Mouse (Mus musculus): ENCODE measurements at regions not wholly inside any gene's neighbourhood (a gene's known extent, or its start where the extent isn't known, plus 50 kb on each side); places are given as distances from the start of the nearest gene placed in this dataset.
"Not testable (repeated sequence)": the region's sequence is repeated elsewhere in the genome, so short reads cannot be mapped to it uniquely, and the experiment has no call there.

DNA sequence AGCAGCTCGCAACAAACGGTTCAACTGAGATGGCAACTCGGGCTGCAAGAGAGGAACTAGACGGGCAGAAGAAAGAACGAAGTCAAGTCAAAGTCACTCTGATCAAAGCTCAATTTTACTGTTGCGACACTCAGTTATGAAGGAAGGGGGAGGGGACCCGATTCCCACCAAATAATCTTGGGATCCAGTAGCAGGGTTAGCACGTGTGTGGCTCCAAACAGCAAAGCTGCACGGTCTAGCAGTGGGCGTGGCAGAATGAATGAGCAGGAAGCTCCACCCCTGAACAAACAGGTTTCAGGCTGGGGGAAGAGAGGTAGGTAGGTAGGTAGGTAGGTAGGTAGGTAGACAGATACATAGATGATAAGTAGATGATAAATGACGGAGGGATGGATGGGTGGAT, 136.9 kb upstream of the Hes1 start:
- H3K27me3 ChIP-seq (ENCODE audit: control insufficient read depth, insufficient read depth, low read length); H3K9me3 ChIP-seq (ENCODE audit: control insufficient read depth, low read length); H3K4me1 ChIP-seq (replicated peaks; ENCODE audit: control insufficient read depth, insufficient read depth, low read length); DNase-seq (ENCODE audit: low spot score); H3K36me3 ChIP-seq (ENCODE audit: control insufficient read depth, insufficient read depth, low read length); H3K4me2 ChIP-seq (replicated peaks; ENCODE audit: low read depth, low read length); H3K27ac ChIP-seq (ENCODE audit: low read depth, low read length); H3K9ac ChIP-seq (ENCODE audit: low read depth, low read length); ATAC-seq (ENCODE audit: low FRiP score); H3K4me3 ChIP-seq (ENCODE audit: low read depth, low read length): not testable (repeated sequence)
- WGBS: 94% methylated on average over 11 of the region's 11 CpGs

GRCm38 (mm10) chr16:29928291-29928690, 135.9 kb upstream of the Hes1 start:
- Histone ChIP-seq H3K27ac (ENCODE audit: low read depth, low read length) (no peak overlapping the region), H3K9ac (ENCODE audit: low read depth, low read length) (no peak overlapping the region), H3K4me1 (replicated peaks; ENCODE audit: control insufficient read depth, insufficient read depth, low read length) (no peaks in the 10 kb centered on the region), H3K36me3 (ENCODE audit: control insufficient read depth, insufficient read depth, low read length) (no peaks in the 10 kb centered on the region), H3K4me2 (replicated peaks; ENCODE audit: low read depth, low read length) (no peak overlapping the region), H3K9me3 (ENCODE audit: control insufficient read depth, low read length) (no peaks in the 10 kb centered on the region; the same call in none of the 2 replicates), H3K27me3 (ENCODE audit: control insufficient read depth, insufficient read depth, low read length) (no peaks in the 10 kb centered on the region), H3K4me3 (ENCODE audit: low read depth, low read length) (no peak overlapping the region)
- no peak for DNase-seq (ENCODE audit: low spot score)
- WGBS: 96% methylated on average over 4 of the region's 4 CpGs
- no peak for ATAC-seq (ENCODE audit: low FRiP score)

DNA sequence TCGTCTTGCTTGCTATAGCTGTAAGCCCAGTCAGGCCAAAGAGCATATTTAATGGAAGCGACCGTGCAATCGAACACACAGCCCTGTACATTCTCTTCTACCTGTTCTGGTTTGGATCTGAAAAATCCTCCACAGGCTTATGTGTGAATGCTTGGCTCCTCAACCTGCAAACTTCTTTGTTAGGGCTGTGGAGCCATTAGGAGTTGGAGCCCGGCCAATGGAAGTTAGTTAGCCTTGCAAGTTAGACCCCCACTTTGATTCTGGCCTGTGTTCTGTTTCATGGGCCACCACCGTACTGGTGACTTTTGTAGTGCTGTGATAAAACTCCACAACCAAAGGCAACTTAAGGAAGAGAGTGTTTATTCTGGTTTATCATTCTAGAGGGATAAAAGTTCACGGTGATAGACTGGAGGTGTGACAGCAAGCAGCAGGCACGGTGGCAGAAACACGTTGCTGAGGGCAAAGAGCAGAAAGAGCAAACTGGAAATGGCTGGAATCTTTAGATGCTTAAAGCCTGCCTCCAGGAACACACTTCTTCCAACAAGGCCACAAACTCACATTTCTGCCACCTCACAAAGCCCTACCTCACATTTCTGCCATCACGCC, 132.3 kb upstream of the Hes1 start:
- Histone ChIP-seq H3K9ac (ENCODE audit: low read depth, low read length) (no peak overlapping the region), H3K4me2 (replicated peaks; ENCODE audit: low read depth, low read length) (no peak overlapping the region), H3K27me3 (ENCODE audit: control insufficient read depth, insufficient read depth, low read length) (no peaks in the 10 kb centered on the region), H3K9me3 (ENCODE audit: control insufficient read depth, low read length) (no peaks in the 10 kb centered on the region; the same call in none of the 2 replicates), H3K27ac (ENCODE audit: low read depth, low read length) (no peak overlapping the region), H3K4me1 (replicated peaks; ENCODE audit: control insufficient read depth, insufficient read depth, low read length) (no peaks in the 10 kb centered on the region), H3K36me3 (ENCODE audit: control insufficient read depth, insufficient read depth, low read length) (no peaks in the 10 kb centered on the region), H3K4me3 (ENCODE audit: low read depth, low read length) (no peak overlapping the region)
- no peak for DNase-seq (ENCODE audit: low spot score)
- ATAC-seq (ENCODE audit: low FRiP score): no peak
- 91% methylated on average over 10 of the region's 10 CpGs for WGBS

- H3K27me3 ChIP-seq (ENCODE audit: control insufficient read depth, insufficient read depth, low read length): no peaks in the 10 kb centered on the region
- H3K36me3 ChIP-seq (ENCODE audit: control insufficient read depth, insufficient read depth, low read length): no peaks in the 10 kb centered on the region
- no peaks in the 10 kb centered on the region for H3K4me1 ChIP-seq (replicated peaks; ENCODE audit: control insufficient read depth, insufficient read depth, low read length)
- 79% methylated on average over 1 of the region's 1 CpGs for WGBS
- no peaks in the 10 kb centered on the region for H3K9me3 ChIP-seq (ENCODE audit: control insufficient read depth, low read length)
- no peak for ATAC-seq (ENCODE audit: low FRiP score)
- no peak overlapping the region for H3K27ac ChIP-seq (ENCODE audit: low read depth, low read length)
- no peak overlapping the region for H3K4me2 ChIP-seq (replicated peaks; ENCODE audit: low read depth, low read length)
- no peak overlapping the region for H3K4me3 ChIP-seq (ENCODE audit: low read depth, low read length)
- H3K9ac ChIP-seq (ENCODE audit: low read depth, low read length): no peak overlapping the region
- DNase-seq (ENCODE audit: low spot score): no peak
These were observed 129.5 kb upstream of the Hes1 start for GRCm38 (mm10) chr16:29934649-29935048.

GRCm38 (mm10) chr16:29938700-29939099, 125.5 kb upstream of the Hes1 start:
- Histone ChIP-seq H3K9ac (ENCODE audit: low read depth, low read length) (no peak overlapping the region), H3K27ac (ENCODE audit: low read depth, low read length) (no peak overlapping the region), H3K4me3 (ENCODE audit: low read depth, low read length) (no peak overlapping the region), H3K4me2 (replicated peaks; ENCODE audit: low read depth, low read length) (no peak overlapping the region), H3K4me1 (replicated peaks; ENCODE audit: control insufficient read depth, insufficient read depth, low read length) (no peaks in the 10 kb centered on the region), H3K27me3 (ENCODE audit: control insufficient read depth, insufficient read depth, low read length) (no peaks in the 10 kb centered on the region), H3K36me3 (ENCODE audit: control insufficient read depth, insufficient read depth, low read length) (no peaks in the 10 kb centered on the region), H3K9me3 (ENCODE audit: control insufficient read depth, low read length) (no peaks in the 10 kb centered on the region)
- no peak for DNase-seq (ENCODE audit: low spot score)
- WGBS: 93% methylated on average over 9 of the region's 9 CpGs
- ATAC-seq (ENCODE audit: low FRiP score): no peak

- H3K27me3 ChIP-seq (ENCODE audit: control insufficient read depth, insufficient read depth, low read length): no peaks in the 10 kb centered on the region
- no peaks in the 10 kb centered on the region for H3K4me1 ChIP-seq (replicated peaks; ENCODE audit: control insufficient read depth, insufficient read depth, low read length)
- no peaks in the 10 kb centered on the region for H3K36me3 ChIP-seq (ENCODE audit: control insufficient read depth, insufficient read depth, low read length)
- 92% methylated on average over 8 of the region's 8 CpGs for WGBS
- no peak overlapping the region for H3K9ac ChIP-seq (ENCODE audit: low read depth, low read length)
- H3K27ac ChIP-seq (ENCODE audit: low read depth, low read length): no peak overlapping the region
- no peaks in the 10 kb centered on the region for H3K9me3 ChIP-seq (ENCODE audit: control insufficient read depth, low read length)
- no peak for ATAC-seq (ENCODE audit: low FRiP score)
- no peak overlapping the region for H3K4me2 ChIP-seq (replicated peaks; ENCODE audit: low read depth, low read length)
- no peak for DNase-seq (ENCODE audit: low spot score)
- H3K4me3 ChIP-seq (ENCODE audit: low read depth, low read length): no peak overlapping the region
These were observed 124.8 kb upstream of the Hes1 start for GRCm38 (mm10) chr16:29939331-29939850.

GRCm38 (mm10) chr16:29939869-29940707, 124.1 kb upstream of the Hes1 start:
- Histone ChIP-seq H3K9ac (ENCODE audit: low read depth, low read length) (no peak overlapping the region), H3K36me3 (ENCODE audit: control insufficient read depth, insufficient read depth, low read length) (no peaks in the 10 kb centered on the region), H3K27ac (ENCODE audit: low read depth, low read length) (no peak overlapping the region), H3K27me3 (ENCODE audit: control insufficient read depth, insufficient read depth, low read length) (no peaks in the 10 kb centered on the region), H3K4me3 (ENCODE audit: low read depth, low read length) (no peak overlapping the region), H3K9me3 (ENCODE audit: control insufficient read depth, low read length) (no peaks in the 10 kb centered on the region), H3K4me2 (replicated peaks; ENCODE audit: low read depth, low read length) (no peak overlapping the region), H3K4me1 (replicated peaks; ENCODE audit: control insufficient read depth, insufficient read depth, low read length) (no peaks in the 10 kb centered on the region)
- no peak for DNase-seq (ENCODE audit: low spot score)
- ATAC-seq (ENCODE audit: low FRiP score): no peak
- 82% methylated on average over 12 of the region's 12 CpGs for WGBS

DNA sequence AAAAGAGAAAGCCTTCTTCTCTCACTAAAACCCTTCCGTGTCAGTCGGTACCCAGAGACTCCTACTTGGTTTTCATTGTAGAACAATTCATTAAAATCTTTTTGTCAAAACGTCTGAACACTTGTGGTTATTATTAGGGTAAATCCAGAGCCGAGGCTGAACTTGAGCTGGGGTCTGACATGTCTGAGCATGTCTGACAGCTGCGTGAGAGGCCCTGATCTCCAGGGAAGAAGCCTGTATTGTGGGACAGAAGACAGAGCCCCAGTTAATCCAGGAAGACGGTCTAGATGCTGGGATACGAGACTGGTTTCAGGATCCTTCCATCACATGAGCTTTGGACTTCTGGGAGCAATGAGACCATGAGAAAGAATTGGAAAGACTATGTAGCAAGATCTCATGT, 122.1 kb upstream of the Hes1 start:
- Histone ChIP-seq H3K4me1 (replicated peaks; ENCODE audit: control insufficient read depth, insufficient read depth, low read length) (no peaks in the 10 kb centered on the region; the same call in 1 of the 2 replicates), H3K27me3 (ENCODE audit: control insufficient read depth, insufficient read depth, low read length) (peaks cover 3% of the 10 kb centered on the region; the same call in 1 of the 2 replicates), H3K9ac (ENCODE audit: low read depth, low read length) (no peak overlapping the region), H3K4me3 (ENCODE audit: low read depth, low read length) (no peak overlapping the region), H3K9me3 (ENCODE audit: control insufficient read depth, low read length) (no peaks in the 10 kb centered on the region), H3K36me3 (ENCODE audit: control insufficient read depth, insufficient read depth, low read length) (no peaks in the 10 kb centered on the region), H3K27ac (ENCODE audit: low read depth, low read length) (no peak overlapping the region), H3K4me2 (replicated peaks; ENCODE audit: low read depth, low read length) (no peak overlapping the region)
- DNase-seq (ENCODE audit: low spot score): no peak
- no peak for ATAC-seq (ENCODE audit: low FRiP score)
- 70% methylated on average over 7 of the region's 7 CpGs for WGBS
